Mouse (Mus musculus) layer of hippocampus, adult 9-10 months (tissue): Measurements from ENCODE around the gene Il34.

Experiments
- DNase-seq: peaks from one replicate; pipeline ENCODE4 v3.0.0; 2022; ENCODE audit warnings: low spot score

The Il34 gene

DNA sequence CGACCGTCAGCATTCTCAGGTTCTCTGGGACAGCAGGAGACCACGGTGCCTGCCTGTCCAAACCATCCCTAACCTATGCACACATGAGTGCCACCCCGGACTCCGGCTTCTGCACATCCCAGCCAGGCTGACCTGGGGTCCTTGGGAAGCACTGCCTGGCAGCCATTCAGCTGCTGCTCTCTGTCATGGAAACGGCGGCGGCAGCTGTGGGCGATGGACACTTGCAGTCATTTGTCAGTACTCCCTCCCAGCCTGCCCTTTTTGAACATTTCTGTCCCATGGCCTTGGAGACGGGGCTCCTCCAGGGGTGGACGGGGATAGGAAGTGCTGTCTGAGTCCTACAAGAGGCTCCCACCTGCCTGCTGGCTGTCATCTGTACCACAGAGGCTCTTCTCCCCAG is 97.3 kb downstream of the Il34 start:
- no peak for DNase-seq

DNA sequence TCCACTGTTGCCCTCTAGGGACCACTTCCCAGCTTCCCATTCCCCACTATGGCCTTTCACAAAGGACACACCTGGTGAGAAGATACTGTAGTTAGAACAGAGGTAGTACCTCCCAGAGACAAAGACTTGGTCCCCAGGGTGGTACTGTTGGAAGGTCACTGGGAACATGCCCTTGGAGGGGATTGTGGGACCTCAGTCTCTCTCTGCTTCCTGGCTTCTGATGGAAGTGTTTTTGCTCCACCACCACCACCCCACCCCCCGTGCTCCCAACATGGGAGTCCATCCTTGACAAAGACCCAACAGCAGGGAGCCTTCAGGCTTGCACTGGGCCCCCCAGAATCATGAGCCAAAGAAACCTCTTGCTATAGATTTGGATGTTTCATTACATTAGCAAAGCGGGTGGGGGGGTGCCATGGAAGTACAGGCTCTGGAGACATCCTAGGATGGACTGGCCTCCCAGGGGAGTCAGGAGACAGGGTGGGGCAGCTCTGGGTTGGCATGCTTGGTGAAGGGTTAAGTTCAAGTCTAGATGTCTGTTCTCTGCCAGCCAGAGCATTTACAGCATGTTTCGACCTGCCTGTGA is 99.3 kb downstream of the Il34 start:
- no peak for DNase-seq

DNA sequence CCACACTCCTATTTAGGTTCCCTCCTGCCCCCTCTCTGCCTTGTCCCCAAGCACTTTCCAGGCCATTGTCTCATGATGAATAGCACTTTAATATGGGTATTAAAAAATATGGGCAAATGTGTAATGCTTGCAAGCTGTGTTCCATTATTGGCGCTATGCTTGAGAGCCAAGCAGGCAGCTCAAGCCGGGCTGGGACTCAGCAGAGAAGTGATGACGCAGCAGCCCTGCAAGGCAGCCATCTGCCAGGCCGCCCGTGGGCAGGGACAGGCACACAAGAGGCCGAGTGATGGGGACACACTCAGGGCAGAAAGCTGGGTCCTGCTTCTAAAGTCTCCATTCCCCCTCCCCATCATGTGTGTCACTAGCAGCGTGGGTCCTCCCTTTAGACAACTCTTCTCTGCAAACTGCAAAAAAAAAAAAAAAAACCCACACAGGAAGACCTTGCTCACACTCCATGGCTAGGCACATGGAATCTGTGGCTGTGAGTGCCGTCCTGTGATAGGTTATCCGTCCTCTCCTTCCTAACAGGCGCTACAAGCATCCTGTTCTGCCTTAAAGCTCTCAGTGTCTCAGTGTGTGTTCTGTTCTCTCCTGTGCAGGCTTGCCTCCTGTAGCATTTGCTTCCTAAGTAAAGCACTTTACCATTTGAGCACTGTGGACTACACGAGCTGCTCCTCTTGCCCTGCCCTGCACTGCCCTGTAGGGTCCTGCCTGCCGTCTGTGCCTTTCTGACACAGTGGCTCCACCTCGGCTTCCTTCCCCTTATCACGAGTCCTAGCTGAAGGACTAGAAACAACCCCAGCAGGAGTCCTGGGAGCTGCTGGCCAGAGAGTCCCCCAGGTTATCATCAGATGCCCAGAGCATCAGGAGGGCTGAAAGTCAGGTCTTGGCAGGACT is 100.1 kb downstream of the Il34 start:
- peak; percentile 35 for DNase-seq

DNA sequence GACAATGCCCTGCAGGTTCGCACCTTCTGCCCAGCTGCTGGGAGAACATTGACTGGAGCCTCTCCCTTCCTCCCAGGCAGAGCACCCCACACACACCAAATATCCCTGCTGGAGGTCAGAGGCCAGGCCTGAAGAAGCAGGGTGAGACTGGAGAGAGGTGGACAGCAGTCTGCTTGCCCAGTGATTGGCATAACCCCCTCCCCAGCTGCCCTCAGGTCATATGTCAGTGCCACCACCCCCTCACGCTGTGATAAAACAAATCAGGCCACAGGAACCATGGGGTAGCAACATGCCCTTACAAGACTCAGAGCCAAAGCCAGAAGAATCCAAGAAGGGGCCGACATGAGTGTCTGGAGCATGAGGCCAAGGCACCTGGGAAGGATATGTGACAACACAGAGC is 101.6 kb downstream of the Il34 start:
- no peak for DNase-seq

DNA sequence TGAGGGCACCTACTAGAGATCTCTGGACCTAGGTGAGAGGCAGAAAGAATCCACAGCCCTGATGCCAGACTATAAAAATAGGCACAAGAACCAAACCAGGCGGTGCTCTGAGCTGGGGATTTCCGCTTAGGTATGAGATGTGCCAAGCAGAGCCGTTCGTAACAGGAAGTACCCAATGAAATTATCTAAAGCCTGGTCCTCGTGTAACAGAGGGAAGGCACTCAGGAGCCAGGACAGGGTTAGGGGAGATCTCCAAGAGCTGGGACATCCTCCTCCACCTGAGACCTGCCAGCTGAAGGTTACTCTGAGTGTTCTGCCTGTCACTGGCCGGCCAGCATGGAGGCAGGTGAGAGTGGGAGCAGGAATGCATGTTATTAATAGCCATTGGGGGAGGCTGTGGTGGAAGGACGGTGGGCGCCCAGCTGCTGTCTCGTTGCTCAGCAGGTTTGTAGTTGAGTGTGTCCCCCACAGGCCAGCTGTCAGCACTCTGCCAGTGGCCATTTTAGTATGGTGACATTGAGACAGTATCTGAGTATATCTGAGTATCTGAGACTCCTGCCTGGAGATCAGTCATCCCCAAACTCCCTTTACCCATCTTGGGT is 102.2 kb downstream of the Il34 start:
- DNase-seq: no peak

DNA sequence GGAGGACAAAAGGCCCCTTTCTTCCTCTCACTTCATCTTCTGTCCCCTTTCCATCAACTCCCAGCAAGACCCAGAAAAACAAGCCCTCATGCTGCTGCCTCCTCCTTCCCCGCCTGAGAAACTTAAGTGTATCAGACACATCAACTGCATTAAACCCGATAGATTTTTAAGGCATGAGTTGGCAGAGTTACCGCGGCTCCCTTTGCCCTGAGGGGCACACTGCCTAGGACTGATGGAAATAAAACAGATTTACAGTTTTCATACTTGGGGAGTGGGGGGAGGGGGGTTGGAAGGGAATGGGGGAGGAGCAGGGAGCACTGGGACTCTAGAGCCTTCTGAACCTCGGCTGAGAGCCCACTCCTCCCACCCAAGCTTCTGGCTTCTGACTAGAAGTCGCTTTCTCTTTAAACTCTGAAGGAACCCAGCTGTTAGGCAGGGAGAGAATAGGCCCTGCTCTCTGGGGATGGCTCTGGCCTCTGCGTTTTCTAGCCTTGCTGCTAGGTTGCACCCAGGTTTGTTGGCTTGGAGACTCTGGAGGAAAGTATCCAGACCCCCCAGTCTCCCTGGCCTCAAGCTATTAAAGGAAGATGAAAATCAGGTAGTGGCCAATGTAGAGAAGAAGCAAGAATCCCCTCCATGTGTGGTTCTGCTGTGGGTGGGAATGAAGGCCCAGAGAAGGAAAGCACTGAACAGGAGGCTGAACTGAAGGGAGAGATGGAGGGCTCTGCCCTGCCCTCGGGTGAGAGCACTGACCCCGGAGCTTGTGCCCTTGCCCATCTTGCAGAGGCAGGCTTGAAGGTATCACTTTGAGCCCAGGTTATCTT is 102.9 kb downstream of the Il34 start:
- DNase-seq: no peak

DNA sequence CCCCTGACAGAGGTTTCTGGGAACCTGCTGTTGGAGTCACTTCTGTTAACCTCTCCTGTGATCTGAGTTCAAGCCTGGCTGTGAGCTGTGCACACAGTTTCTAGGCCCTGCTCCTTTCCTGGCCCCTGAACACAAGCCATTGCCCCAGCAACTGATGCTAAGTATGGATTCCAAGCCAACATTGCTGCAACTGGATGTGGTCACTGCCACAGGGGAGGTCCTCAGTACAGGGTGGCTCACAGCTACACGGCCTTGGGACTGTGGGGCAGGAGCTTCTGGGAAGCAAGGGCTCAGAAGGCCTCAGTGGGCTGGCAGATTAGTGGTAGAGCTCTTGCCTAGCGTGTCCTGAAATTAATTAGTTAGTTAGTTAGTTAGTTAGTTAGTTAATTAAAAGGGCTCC is 105.2 kb downstream of the Il34 start:
- DNase-seq: no peak

DNA sequence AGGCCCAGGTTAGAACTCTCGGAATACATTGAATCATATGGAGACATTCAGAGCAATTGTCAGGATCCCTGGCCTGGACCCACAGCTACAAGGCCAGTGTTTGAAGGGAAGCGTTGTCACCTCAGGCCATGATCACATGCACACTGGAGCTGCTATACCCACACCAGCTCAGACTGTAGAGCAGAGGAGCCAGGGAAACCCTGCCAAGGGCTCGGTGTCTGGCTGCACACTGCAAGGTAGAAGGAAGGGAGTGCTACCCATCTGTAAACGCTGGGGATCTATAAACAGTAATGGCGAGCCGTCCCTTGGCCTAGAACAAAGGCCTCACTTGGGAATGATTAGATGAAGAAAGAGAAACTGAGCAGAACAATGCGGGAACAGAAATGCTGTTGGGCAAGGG is 106.2 kb downstream of the Il34 start:
- DNase-seq: no peak

DNA sequence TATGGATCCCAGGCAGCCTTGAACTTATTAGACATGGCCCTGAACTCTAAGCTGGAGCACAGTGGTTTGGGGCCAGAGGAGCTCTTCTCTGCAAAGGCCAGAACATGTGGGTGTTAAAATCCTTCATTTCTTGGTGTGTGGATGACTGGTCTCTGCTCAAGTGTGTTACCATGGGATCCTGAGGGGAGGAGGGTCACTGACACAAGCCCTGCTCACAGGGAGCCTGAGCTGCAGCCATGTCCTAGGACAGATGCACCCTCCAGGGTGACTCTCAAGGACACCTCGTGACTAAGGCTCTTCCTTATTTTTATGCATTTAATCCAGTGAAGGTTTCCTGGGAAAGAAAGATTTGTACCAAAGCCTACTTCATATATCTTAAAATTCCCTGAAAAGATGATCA is 107.6 kb downstream of the Il34 start:
- no peak for DNase-seq

DNA sequence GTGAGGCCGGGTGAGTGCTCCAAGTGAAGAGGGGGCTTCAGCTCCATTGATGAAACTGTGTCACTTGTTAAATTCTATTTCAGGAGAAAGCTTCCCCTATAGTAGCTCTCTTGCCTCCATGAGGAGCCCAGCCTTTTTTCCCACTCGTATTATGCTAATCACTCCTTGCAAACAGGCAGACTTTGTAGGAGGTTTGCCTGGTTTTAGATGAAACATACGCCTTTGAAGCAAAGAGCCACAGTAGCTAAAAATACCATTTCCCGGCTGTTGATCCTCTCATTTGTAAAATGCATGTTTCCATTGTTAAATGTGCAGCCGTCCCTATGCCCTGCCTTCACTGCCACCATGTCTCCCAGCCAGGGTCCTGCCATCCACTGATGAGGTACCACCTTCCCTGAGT is 108.2 kb downstream of the Il34 start:
- peak; percentile 30 for DNase-seq

DNA sequence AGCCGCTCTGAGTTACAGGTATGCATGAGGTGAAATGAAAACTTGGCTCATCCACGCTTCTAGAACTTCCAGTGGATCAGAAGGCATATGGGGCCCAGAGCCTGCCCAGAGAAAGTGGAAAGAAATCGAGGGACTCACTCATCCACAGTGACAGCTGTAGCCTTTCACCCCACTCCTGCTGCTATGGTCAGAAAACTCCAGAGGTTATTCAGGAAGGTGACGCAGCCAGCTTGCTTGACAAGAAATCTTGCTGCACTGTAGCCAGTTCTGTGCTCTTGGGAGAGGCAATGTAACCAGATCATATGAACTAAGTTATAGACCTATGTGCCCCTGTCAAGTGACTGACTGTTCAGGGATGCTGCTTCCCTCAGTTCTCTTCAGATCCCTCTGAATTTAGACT is 109.7 kb downstream of the Il34 start:
- DNase-seq: no peak

DNA sequence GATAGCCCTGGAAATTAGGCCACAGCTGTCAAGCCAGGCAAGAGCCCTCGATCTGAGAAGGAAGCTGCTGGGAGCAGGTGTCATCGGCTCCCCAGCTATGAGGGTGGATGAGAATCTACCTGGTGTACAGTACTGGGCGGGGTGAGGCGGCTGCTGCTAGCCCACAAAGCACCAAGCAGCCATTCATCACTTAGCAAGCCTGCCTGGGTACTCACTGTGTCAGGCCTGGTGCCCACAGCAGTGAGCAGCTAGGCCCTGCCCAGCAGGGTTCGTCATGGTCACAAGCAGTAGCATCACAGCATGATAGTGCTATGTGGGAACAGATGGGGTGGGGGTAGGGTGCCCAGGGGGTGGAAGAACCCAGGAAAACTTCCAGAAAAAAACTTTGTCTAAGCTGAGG is 110.3 kb downstream of the Il34 start:
- no peak for DNase-seq

DNA sequence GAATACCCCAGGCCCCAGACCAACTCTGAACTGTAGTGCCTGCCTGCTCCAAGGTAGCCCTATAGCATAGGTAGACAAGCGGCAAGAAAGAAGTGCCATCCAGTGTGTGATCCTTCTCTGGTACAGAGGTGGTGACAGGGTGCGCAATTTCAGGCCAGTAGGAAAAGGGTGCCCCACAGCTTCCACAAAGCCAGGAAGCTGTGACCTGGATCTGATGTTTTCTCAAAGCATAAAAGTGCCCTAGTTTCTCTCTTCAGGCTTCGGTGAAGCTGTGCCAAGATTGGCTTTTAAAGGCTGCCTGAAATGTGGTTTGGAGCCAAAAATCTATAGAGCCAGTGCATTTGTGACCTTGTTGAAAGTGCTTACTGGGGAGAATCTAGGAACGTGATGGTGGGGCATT is 110.9 kb downstream of the Il34 start:
- DNase-seq: no peak

DNA sequence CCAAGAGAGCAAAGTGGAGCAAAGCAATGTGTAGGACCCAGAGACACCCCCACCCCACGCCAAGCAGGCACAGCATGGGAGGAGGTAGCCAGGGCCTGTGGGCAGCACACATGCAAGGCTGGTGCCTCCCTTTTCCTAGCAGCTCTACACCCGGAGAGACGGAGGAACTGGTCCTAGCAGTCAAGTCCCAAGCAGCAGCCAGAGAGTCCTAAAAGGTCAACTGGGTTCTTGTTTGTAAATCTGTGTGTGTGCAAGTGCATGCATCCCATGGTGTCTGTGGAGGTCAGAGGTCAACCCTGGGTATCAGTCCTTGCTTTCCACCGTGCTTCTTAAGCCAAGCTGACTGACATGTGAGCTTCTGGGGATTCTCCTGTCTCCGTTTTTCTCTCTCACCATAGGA is 111.5 kb downstream of the Il34 start:
- DNase-seq: no peak
